ENCODE assay signal across 9 mouse cellular contexts in genomic region chr11:108258811-108259266, GRCm38 (mm10).
DNase-seq lines count a peak whose midpoint lies in the region; ATAC-seq lines count a peak whose summit lies in the region.
"Had no signal": no experiment of that assay in that cellular context is flagged by ENCODE, and none has a peak within 500 bp of the region (broad histone marks: within the 10 kb centered on the region; RNA-seq: fewer than 3 reads in every experiment).

No protein-coding gene starts in this region.

- DNase-seq in kidney, postnatal 14 days = peak; percentile 32
- no peak for DNase-seq in kidney, adult 9 months
- peak; percentile 70 for DNase-seq in adrenal gland, postnatal 10 days
- DNase-seq in gastrocnemius, adult 18-20 months (ENCODE audit: low spot score) = peak; percentile 74
- no peak for DNase-seq in urinary bladder, postnatal 4 days (ENCODE audit: low spot score in 2 of 2)
- no peak for DNase-seq in c-Kit-positive CD71-positive TER-119-positive erythroid progenitor cells, embryonic 14.5 days (ENCODE audit: low spot score)
- DNase-seq in spleen, adult 18-20 months = no peak

- H3K27ac ChIP-seq in limb, embryonic 13.5 days = peak overlapping the region; percentile 71; the same call in 1 of the 2 replicates
- H3K27ac ChIP-seq: liver, embryonic 15.5 days had no signal

- H3K4me1 ChIP-seq in limb, embryonic 13.5 days = peaks cover 58% of the 10 kb centered on the region

- H3K9ac ChIP-seq in limb, embryonic 13.5 days = no peak overlapping the region
- H3K9ac ChIP-seq: liver, embryonic 15.5 days had no signal

- 54% methylated on average over 5 of the region's 5 CpGs for WGBS in limb, embryonic 13.5 days

- no peaks in the 10 kb centered on the region for H3K9me3 ChIP-seq in limb, embryonic 13.5 days
- H3K9me3 ChIP-seq: liver, embryonic 15.5 days had no signal

- no peak overlapping the region for H3K4me3 ChIP-seq in limb, embryonic 13.5 days
- H3K4me3 ChIP-seq: liver, embryonic 15.5 days had no signal

- H3K36me3 ChIP-seq in limb, embryonic 13.5 days = no peaks in the 10 kb centered on the region
- H3K36me3 ChIP-seq: liver, embryonic 15.5 days had no signal

- ATAC-seq in limb, embryonic 13.5 days (ENCODE audit: low FRiP score, low read depth) = no peak

- H3K27me3 ChIP-seq in limb, embryonic 13.5 days = no peaks in the 10 kb centered on the region
- H3K27me3 ChIP-seq: liver, embryonic 15.5 days had no signal

- peak overlapping the region; percentile 37; the same call in 1 of the 2 replicates for H3K4me2 ChIP-seq in limb, embryonic 13.5 days (replicated peaks)
- H3K4me2 ChIP-seq: liver, embryonic 15.5 days had no signal

Comparison
In these comparisons a context has a peak if more than half of its experiments do, and no peak if none do; other contexts are left out.
1. DNase-seq: peak in kidney, postnatal 14 days (single experiment), adrenal gland, postnatal 10 days (single experiment) and gastrocnemius, adult 18-20 months (single experiment); none in kidney, adult 9 months (single experiment), urinary bladder, postnatal 4 days (0 of 2), c-Kit-positive CD71-positive TER-119-positive erythroid progenitor cells, embryonic 14.5 days (single experiment) and spleen, adult 18-20 months (0 of 2).